Comparison of ENCODE assay signal across 20 mouse cellular contexts in the genomic region with DNA sequence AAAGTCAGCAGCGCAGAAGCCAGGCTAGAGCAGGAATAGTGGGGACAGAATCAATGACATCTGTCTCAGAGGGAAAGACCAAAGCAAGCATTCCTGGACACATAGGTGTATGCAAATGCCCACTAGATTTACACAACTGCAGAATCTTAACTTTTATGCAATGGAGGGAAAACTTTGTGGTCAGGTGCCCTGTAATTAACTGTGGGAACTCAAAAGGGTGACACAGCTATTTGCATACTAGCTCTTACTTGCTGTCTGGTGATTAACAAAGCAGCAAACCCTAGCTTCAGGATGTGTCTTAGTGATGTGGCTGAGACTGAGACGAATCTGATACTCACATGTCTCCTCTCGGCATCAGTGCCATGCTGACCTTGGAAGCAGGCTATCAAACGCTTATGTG.
"Had no signal": no experiment of that assay in that cellular context is flagged by ENCODE, and none has a peak within 500 bp of the region (broad histone marks: within the 10 kb centered on the region; RNA-seq: fewer than 3 reads in every experiment).

No protein-coding gene starts in this region.

- H3K27me3 ChIP-seq: intestine, embryonic 15.5 days; limb, embryonic 12.5 days; limb, embryonic 15.5 days; lung, embryonic 15.5 days; neural tube, embryonic 12.5 days; neural tube, embryonic 15.5 days had no signal

- H3K4me3 ChIP-seq: intestine, embryonic 15.5 days; limb, embryonic 12.5 days; limb, embryonic 15.5 days; lung, embryonic 15.5 days; neural tube, embryonic 12.5 days; neural tube, embryonic 15.5 days had no signal

- H3K27ac ChIP-seq: intestine, embryonic 15.5 days; limb, embryonic 12.5 days; limb, embryonic 15.5 days; lung, embryonic 15.5 days; neural tube, embryonic 12.5 days; neural tube, embryonic 15.5 days had no signal

- H3K4me1 ChIP-seq: neural tube, embryonic 12.5 days; neural tube, embryonic 15.5 days had no signal

- H3K9ac ChIP-seq: intestine, embryonic 15.5 days; limb, embryonic 12.5 days; limb, embryonic 15.5 days; lung, embryonic 15.5 days; neural tube, embryonic 12.5 days; neural tube, embryonic 15.5 days had no signal

- DNase-seq: kidney, adult 11 months; kidney, postnatal 25 days; left cerebral cortex, postnatal 4 days; lung, adult 18-20 months; lung, postnatal 10 days; lung, postnatal 4 days; midbrain, embryonic 14.5 days; right cerebral cortex, adult 18-20 months; right cerebral cortex, postnatal 14 days; right cerebral cortex, postnatal 4 days; thymus, adult 18-20 months; thymus, postnatal 14 days; thymus, postnatal 4 days had no signal

- ATAC-seq: intestine, embryonic 15.5 days had no signal

- H3K9me3 ChIP-seq: intestine, embryonic 15.5 days; limb, embryonic 12.5 days; limb, embryonic 15.5 days; lung, embryonic 15.5 days; neural tube, embryonic 12.5 days; neural tube, embryonic 15.5 days had no signal

- H3K4me2 ChIP-seq: intestine, embryonic 15.5 days; limb, embryonic 12.5 days; limb, embryonic 15.5 days; lung, embryonic 15.5 days; midbrain, embryonic 11.5 days; neural tube, embryonic 12.5 days; neural tube, embryonic 15.5 days had no signal
